Mouse (Mus musculus): ENCODE measurements around the gene Rab11fip4. TPM values are rescaled to one million over a fixed set of nuclear protein-coding genes. Genes with fewer than 3 reads are reported as not detected.

Gene Rab11fip4
- polyA plus RNA-seq, 1 experiment from 2014 or later = 5.5 TPM

DNA sequence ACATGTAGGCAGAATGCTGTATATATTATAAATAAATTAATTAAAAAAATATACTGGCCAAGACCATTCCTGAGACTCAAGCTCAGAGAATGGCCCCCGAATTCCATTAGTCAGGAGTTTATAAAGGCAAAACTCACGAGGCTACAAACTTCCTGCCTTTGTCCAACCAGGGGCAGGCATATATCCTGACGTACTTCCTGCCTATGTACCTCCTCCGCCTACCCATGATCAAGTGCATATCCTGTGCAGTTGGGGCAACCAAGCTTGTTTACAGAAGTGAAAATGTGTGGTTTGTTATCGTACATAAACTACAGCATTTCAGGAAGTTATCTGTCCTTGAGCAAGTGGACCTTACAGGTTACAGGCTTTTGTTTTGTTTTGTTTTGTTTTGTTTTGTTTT is 32.0 kb downstream of the Rab11fip4 start:
- Histone ChIP-seq H3K9ac (no peak overlapping the region), H3K27ac (no peak overlapping the region), H3K4me1 (peaks cover 4% of the 10 kb centered on the region), H3K27me3 (no peaks in the 10 kb centered on the region), H3K4me3 (no peak overlapping the region), H3K4me2 (no peak overlapping the region), H3K9me3 (no peaks in the 10 kb centered on the region), H3K36me3 (no peaks in the 10 kb centered on the region)
- ATAC-seq (ENCODE audit: insufficient number of reproducible peaks, low FRiP score, low TSS enrichment, low read depth) = no peak
- 81% methylated on average over 5 of the region's 5 CpGs for WGBS

GRCm38 (mm10) chr11:79624801-79625302 is 33.8 kb downstream of the Rab11fip4 start:
- Histone ChIP-seq H3K27ac (no peak overlapping the region), H3K9ac (no peak overlapping the region), H3K9me3 (no peaks in the 10 kb centered on the region), H3K4me2 (no peak overlapping the region), H3K4me1 (peaks cover 9% of the 10 kb centered on the region), H3K4me3 (no peak overlapping the region), H3K27me3 (no peaks in the 10 kb centered on the region), H3K36me3 (no peaks in the 10 kb centered on the region)
- WGBS = 19% methylated on average over 4 of the region's 4 CpGs
- no peak for ATAC-seq (ENCODE audit: insufficient number of reproducible peaks, low FRiP score, low TSS enrichment, low read depth)

DNA sequence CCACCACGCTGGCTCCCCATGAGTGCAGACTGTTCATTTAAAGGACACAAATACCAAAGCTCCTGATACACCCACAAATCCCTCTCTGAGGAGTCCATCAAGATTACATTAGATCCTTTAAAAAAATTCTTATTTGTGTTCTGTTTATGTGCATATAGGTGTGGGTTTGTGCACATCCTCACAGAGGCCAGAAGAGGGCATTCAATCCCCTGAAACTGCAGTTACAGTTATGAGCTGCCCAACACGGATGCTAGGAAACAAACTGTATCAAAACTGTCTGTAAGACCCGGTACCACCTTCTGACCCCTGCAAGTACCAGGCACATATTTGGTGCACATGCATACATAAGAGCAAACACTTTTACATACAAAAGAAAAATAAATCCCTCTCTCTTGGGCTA is 37.7 kb downstream of the Rab11fip4 start:
- H3K4me2 ChIP-seq = no peak overlapping the region
- peaks cover 13% of the 10 kb centered on the region for H3K4me1 ChIP-seq
- H3K27me3 ChIP-seq = no peaks in the 10 kb centered on the region
- 75% methylated on average over 3 of the region's 3 CpGs for WGBS
- no peaks in the 10 kb centered on the region for H3K36me3 ChIP-seq
- ATAC-seq (ENCODE audit: insufficient number of reproducible peaks, low FRiP score, low TSS enrichment, low read depth) = no peak
- no peak overlapping the region for H3K9ac ChIP-seq
- no peaks in the 10 kb centered on the region for H3K9me3 ChIP-seq
- no peak overlapping the region for H3K27ac ChIP-seq
- no peak overlapping the region for H3K4me3 ChIP-seq

- Histone ChIP-seq H3K4me1 (peaks cover 13% of the 10 kb centered on the region), H3K9ac (no peak overlapping the region), H3K4me3 (no peak overlapping the region), H3K27me3 (no peaks in the 10 kb centered on the region), H3K27ac (no peak overlapping the region), H3K4me2 (no peak overlapping the region), H3K36me3 (no peaks in the 10 kb centered on the region), H3K9me3 (no peaks in the 10 kb centered on the region)
- 41% methylated on average over 7 of the region's 7 CpGs for WGBS
- no peak for ATAC-seq (ENCODE audit: insufficient number of reproducible peaks, low FRiP score, low TSS enrichment, low read depth)
Measured at GRCm38 (mm10) chr11:79629752-79630374, 38.9 kb downstream of the Rab11fip4 start.

DNA sequence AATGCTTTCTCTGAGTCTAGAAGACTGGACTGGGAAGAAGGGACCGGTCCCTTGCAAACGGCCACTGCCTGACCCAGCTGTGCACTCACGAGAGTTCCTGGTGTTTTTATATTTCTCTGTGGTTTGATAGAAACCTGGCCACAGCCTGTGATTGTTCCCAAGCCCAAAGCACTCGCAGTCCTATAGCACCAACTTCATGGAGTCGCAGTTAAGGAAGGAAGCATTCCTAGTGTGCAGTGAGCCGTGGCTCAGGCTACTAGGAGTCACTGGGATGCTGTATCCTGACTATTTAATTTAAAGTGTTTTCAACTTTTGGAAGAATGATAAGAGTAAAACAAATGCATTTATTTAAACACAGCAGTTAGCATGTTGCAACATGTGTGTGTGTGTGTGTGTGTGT is 39.5 kb downstream of the Rab11fip4 start:
- no peak overlapping the region for H3K9ac ChIP-seq
- WGBS = 41% methylated on average over 6 of the region's 6 CpGs
- H3K4me3 ChIP-seq = no peak overlapping the region

DNA sequence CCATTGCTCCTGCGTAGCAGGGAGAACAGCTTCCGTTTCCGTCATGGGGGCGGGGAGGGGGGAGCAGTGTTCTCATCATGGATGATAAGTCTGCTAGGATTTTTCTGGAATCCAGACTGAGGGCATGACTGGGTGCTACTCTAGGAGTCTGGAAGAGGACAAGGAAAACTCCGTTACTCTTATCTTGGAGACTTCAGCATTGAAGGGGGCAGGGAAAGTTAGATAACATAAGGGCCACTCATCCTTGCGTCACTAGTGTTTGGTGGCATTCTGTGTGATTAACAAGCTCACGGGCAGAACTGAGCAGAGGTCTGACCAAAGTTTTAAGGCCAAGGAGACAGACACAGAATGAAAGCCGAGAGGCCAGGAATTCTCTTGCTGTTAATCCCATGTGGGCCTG is 42.4 kb downstream of the Rab11fip4 start:
- WGBS = 76% methylated on average over 8 of the region's 8 CpGs
- peaks cover 9% of the 10 kb centered on the region; the same call in 1 of the 2 replicates for H3K4me1 ChIP-seq
- no peak overlapping the region for H3K4me2 ChIP-seq
- no peaks in the 10 kb centered on the region for H3K36me3 ChIP-seq
- H3K9me3 ChIP-seq = no peaks in the 10 kb centered on the region
- no peak for ATAC-seq (ENCODE audit: insufficient number of reproducible peaks, low FRiP score, low TSS enrichment, low read depth)
- no peak overlapping the region for H3K27ac ChIP-seq
- no peak overlapping the region for H3K4me3 ChIP-seq
- no peaks in the 10 kb centered on the region for H3K27me3 ChIP-seq
- no peak overlapping the region for H3K9ac ChIP-seq

More for the DNA sequence above, 39.5 kb downstream of the Rab11fip4 start:
- H3K4me1 ChIP-seq = peaks cover 9% of the 10 kb centered on the region; the same call in 1 of the 2 replicates
- no peaks in the 10 kb centered on the region for H3K9me3 ChIP-seq
- no peaks in the 10 kb centered on the region for H3K36me3 ChIP-seq
- H3K4me2 ChIP-seq = no peak overlapping the region
- no peak overlapping the region for H3K27ac ChIP-seq
- H3K27me3 ChIP-seq = no peaks in the 10 kb centered on the region
- ATAC-seq (ENCODE audit: insufficient number of reproducible peaks, low FRiP score, low TSS enrichment, low read depth) = no peak

- H3K9me3 ChIP-seq = no peaks in the 10 kb centered on the region
- H3K4me1 ChIP-seq = peaks cover 14% of the 10 kb centered on the region
- 76% methylated on average over 6 of the region's 6 CpGs for WGBS
- no peak overlapping the region for H3K9ac ChIP-seq
- H3K4me3 ChIP-seq = no peak overlapping the region
- no peaks in the 10 kb centered on the region for H3K36me3 ChIP-seq
- H3K27me3 ChIP-seq = no peaks in the 10 kb centered on the region
- no peak for ATAC-seq (ENCODE audit: insufficient number of reproducible peaks, low FRiP score, low TSS enrichment, low read depth)
- H3K4me2 ChIP-seq = no peak overlapping the region
- H3K27ac ChIP-seq = no peak overlapping the region
Measured at GRCm38 (mm10) chr11:79635661-79636449, 44.8 kb downstream of the Rab11fip4 start.

- H3K27ac ChIP-seq = no peak overlapping the region
- no peak overlapping the region for H3K9ac ChIP-seq
- H3K4me3 ChIP-seq = no peak overlapping the region
- WGBS = 95% methylated on average over 1 of the region's 1 CpGs
- H3K36me3 ChIP-seq = no peaks in the 10 kb centered on the region
- no peak for ATAC-seq (ENCODE audit: insufficient number of reproducible peaks, low FRiP score, low TSS enrichment, low read depth)
- H3K9me3 ChIP-seq = no peaks in the 10 kb centered on the region
- H3K4me1 ChIP-seq = peaks cover 15% of the 10 kb centered on the region
- no peaks in the 10 kb centered on the region for H3K27me3 ChIP-seq
- H3K4me2 ChIP-seq = no peak overlapping the region
Measured at GRCm38 (mm10) chr11:79636481-79636880, 45.5 kb downstream of the Rab11fip4 start.

GRCm38 (mm10) chr11:79638691-79639090 is 47.7 kb downstream of the Rab11fip4 start:
- no peaks in the 10 kb centered on the region for H3K27me3 ChIP-seq
- ATAC-seq (ENCODE audit: insufficient number of reproducible peaks, low FRiP score, low TSS enrichment, low read depth) = no peak
- no peak overlapping the region for H3K4me3 ChIP-seq
- WGBS = 78% methylated on average over 5 of the region's 5 CpGs
- no peaks in the 10 kb centered on the region for H3K9me3 ChIP-seq
- no peaks in the 10 kb centered on the region for H3K36me3 ChIP-seq
- no peak overlapping the region for H3K27ac ChIP-seq
- no peak overlapping the region for H3K4me2 ChIP-seq
- peaks cover 25% of the 10 kb centered on the region for H3K4me1 ChIP-seq
- no peak overlapping the region for H3K9ac ChIP-seq

GRCm38 (mm10) chr11:79640940-79641733 is 50.1 kb downstream of the Rab11fip4 start:
- H3K36me3 ChIP-seq = no peaks in the 10 kb centered on the region
- H3K9me3 ChIP-seq = no peaks in the 10 kb centered on the region
- no peak for ATAC-seq (ENCODE audit: insufficient number of reproducible peaks, low FRiP score, low TSS enrichment, low read depth)
- H3K27ac ChIP-seq = no peak overlapping the region
- 50% methylated on average over 8 of the region's 8 CpGs for WGBS
- H3K9ac ChIP-seq = no peak overlapping the region
- H3K4me2 ChIP-seq = no peak overlapping the region
- H3K4me3 ChIP-seq = no peak overlapping the region
- peaks cover 49% of the 10 kb centered on the region for H3K4me1 ChIP-seq
- H3K27me3 ChIP-seq = no peaks in the 10 kb centered on the region

- no peaks in the 10 kb centered on the region for H3K27me3 ChIP-seq
- 59% methylated on average over 9 of the region's 9 CpGs for WGBS
- H3K4me2 ChIP-seq = no peak overlapping the region
- H3K9me3 ChIP-seq = no peaks in the 10 kb centered on the region
- ATAC-seq (ENCODE audit: insufficient number of reproducible peaks, low FRiP score, low TSS enrichment, low read depth) = no peak
- H3K36me3 ChIP-seq = no peaks in the 10 kb centered on the region
- H3K27ac ChIP-seq = peak overlapping the region; percentile 27; the same call in 1 of the 2 replicates
- no peak overlapping the region for H3K9ac ChIP-seq
- no peak overlapping the region for H3K4me3 ChIP-seq
- peaks cover 71% of the 10 kb centered on the region for H3K4me1 ChIP-seq
Measured at GRCm38 (mm10) chr11:79643730-79644129, 52.7 kb downstream of the Rab11fip4 start.

Data from limb, embryonic 15.5 days (tissue).